Mouse (Mus musculus) CH12.LX (cell line): ENCODE measurements around the gene Rcan2. TPM values are rescaled to one million over a fixed set of nuclear protein-coding genes. Genes with fewer than 3 reads are reported as not detected.

Experiments used
- DNase-seq: peaks from one replicate; pipeline ENCODE4 v3.0.0-alpha.2; 2013; ENCODE audit errors: extremely low read depth
- H3K27ac ChIP-seq: 2 replicates; pipeline ENCODE4 v1.5.1; 2012; ENCODE audit warnings: low read depth, mild to moderate bottlenecking, control low read depth, moderate library complexity; ENCODE audit not compliant: insufficient read depth
- H3K27me3 ChIP-seq: replicated peaks from 2 replicates; pipeline ENCODE3; 2012; ENCODE audit warnings: inconsistent platforms
- H3K36me3 ChIP-seq, 2 experiments: replicated peaks in 1 of 2; 2 replicates each; pipeline versions ENCODE3 to v1.6.1; 2012; ENCODE audit warnings: inconsistent platforms in 1 of 2, low read length in 1 of 2, mild to moderate bottlenecking in 1 of 2, mixed read lengths in 1 of 2, moderate library complexity in 1 of 2; ENCODE audit not compliant: control insufficient read depth in 1 of 2, insufficient read depth in 1 of 2
- H3K4me1 ChIP-seq, 2 experiments: 2 replicates each; pipeline ENCODE4 v1.6.1; 2012; ENCODE audit warnings: inconsistent platforms in 1 of 2, moderate library complexity in 1 of 2; ENCODE audit not compliant: insufficient read depth in 2 of 2, control insufficient read depth in 1 of 2
- H3K4me2 ChIP-seq: 2 replicates; pipeline ENCODE4 v1.6.1; 2012; ENCODE audit warnings: low read depth, mild to moderate bottlenecking, control low read depth; ENCODE audit not compliant: poor library complexity, insufficient read depth, severe bottlenecking
- H3K4me3 ChIP-seq, 3 experiments: fragments of 150-350 bp in 1 of 3; sonication (generic) in 1 of 3; replicated peaks in 1 of 3; 2 replicates each; pipeline versions ENCODE3 to v1.5.1; 2011 to 2012; ENCODE audit warnings: low read depth in 2 of 3, low read length in 2 of 3, mild to moderate bottlenecking in 2 of 3, moderate library complexity in 2 of 3, control low read depth in 1 of 3, improper control_type of control experiment in 1 of 3, inconsistent platforms in 1 of 3, mixed read lengths in 1 of 3; ENCODE audit not compliant: poor library complexity in 1 of 3
- H3K79me2 ChIP-seq: replicated peaks from 2 replicates; pipeline ENCODE4 v1.6.1; 2012; ENCODE audit warnings: mild to moderate bottlenecking, moderate library complexity; ENCODE audit not compliant: control insufficient read depth, poor library complexity, insufficient read depth, severe bottlenecking; ENCODE audit errors: extremely low read depth
- H3K9ac ChIP-seq: 2 replicates; pipeline ENCODE4 v1.6.1; 2012; ENCODE audit warnings: low read depth, mild to moderate bottlenecking, control low read depth, moderate library complexity; ENCODE audit not compliant: insufficient read depth
- H3K9me3 ChIP-seq: replicated peaks from 2 replicates; pipeline ENCODE3; 2012; ENCODE audit warnings: low read length, inconsistent platforms, mixed read lengths
- CHD2 ChIP-seq: IDR thresholded peaks from 2 replicates; pipeline ENCODE4 v1.6.1; 2011; ENCODE audit warnings: low read length, improper control_type of control experiment
- EP300 ChIP-seq: IDR thresholded peaks from 2 replicates; pipeline ENCODE4 v1.6.1; 2011; ENCODE audit warnings: low read length, improper control_type of control experiment
- GABPA ChIP-seq: IDR thresholded peaks from 2 replicates; pipeline ENCODE4 v1.6.1; 2012; ENCODE audit warnings: low read depth, low read length, improper control_type of control experiment, inconsistent platforms; ENCODE audit not compliant: insufficient replicate concordance
- IRF4 ChIP-seq: IDR thresholded peaks from 2 replicates; pipeline ENCODE4 v1.6.1; 2014; ENCODE audit warnings: low read depth, mild to moderate bottlenecking, inconsistent platforms, low read length, improper control_type of control experiment
- JUND ChIP-seq: conservative IDR thresholded peaks from 2 replicates; pipeline ENCODE4 v1.6.1; 2011; ENCODE audit warnings: low read depth, low read length, improper control_type of control experiment
- KAT2A ChIP-seq: IDR thresholded peaks from 2 replicates; pipeline ENCODE4 v1.6.1; 2012; ENCODE audit warnings: low read length, improper control_type of control experiment, inconsistent platforms; ENCODE audit not compliant: insufficient replicate concordance
- MAFK ChIP-seq: IDR thresholded peaks from 2 replicates; pipeline ENCODE4 v1.6.1; 2011; ENCODE audit warnings: low read length, improper control_type of control experiment; ENCODE audit not compliant: insufficient replicate concordance
- MAX ChIP-seq: IDR thresholded peaks from 2 replicates; pipeline ENCODE4 v1.6.1; 2011; ENCODE audit warnings: low read length, improper control_type of control experiment
- MAZ ChIP-seq: IDR thresholded peaks from 2 replicates; pipeline ENCODE4 v1.6.1; 2012; ENCODE audit warnings: low read depth, mild to moderate bottlenecking, inconsistent platforms, low read length, improper control_type of control experiment, moderate library complexity
- MYC ChIP-seq: IDR thresholded peaks from 2 replicates; pipeline ENCODE4 v1.6.1; 2011; ENCODE audit warnings: low read depth, mild to moderate bottlenecking, improper control_type of control experiment, low read length
- SIN3A ChIP-seq: IDR thresholded peaks from 2 replicates; pipeline ENCODE4 v1.6.1; 2012; ENCODE audit warnings: low read length, improper control_type of control experiment, inconsistent platforms
- TCF12 ChIP-seq: IDR thresholded peaks from 2 replicates; pipeline ENCODE4 v1.6.1; 2014; ENCODE audit warnings: low read depth, mild to moderate bottlenecking, inconsistent platforms, low read length, improper control_type of control experiment
- ZKSCAN1 ChIP-seq: IDR thresholded peaks from 2 replicates; pipeline ENCODE4 v1.6.1; 2012; ENCODE audit warnings: low read depth, inconsistent platforms, low read length, improper control_type of control experiment, borderline replicate concordance
- dilution Hi-C: fragments of 300-500 bp; cut with MboI; formaldehyde crosslinking; loops from 2 replicates; pipeline ENCODE4 v1.14.3; 2020; ENCODE audit warnings: low sequenced_read_pairs; ENCODE audit not compliant: extremely low pct_unique_long_range_greater_than_20kb, extremely low pct_ligation_motif_present
- in situ Hi-C: fragments of 300-500 bp; cut with MboI; formaldehyde crosslinking; loops from 3 replicates; pipeline ENCODE4 v1.14.3; 2019; ENCODE audit warnings: low sequenced_read_pairs, low pct_ligation_motif_present, low pct_unique_long_range_greater_than_20kb, mixed read lengths
- polyA plus RNA-seq: library from polyadenylated mRNA; unstranded; fragments of >175 nt; gene quantifications from 2 replicates; pipeline ENCODE4 v1.2.1, GENCODE M21; 2012; ENCODE audit warnings: low read depth; ENCODE audit not compliant: insufficient read length
- total RNA-seq, 2 experiments: library from RNA; depleted of rRNA; stranded (reverse); fragments of 300-350 nt in 1 of 2; fragments of >200 nt in 1 of 2; gene quantifications; 2 replicates each; pipeline ENCODE4 v1.2.3; 2012 to 2014

Gene Rcan2
- total and polyA plus RNA-seq, 3 experiments: 0.32 to 1.5 TPM; not detected in 1

DNA sequence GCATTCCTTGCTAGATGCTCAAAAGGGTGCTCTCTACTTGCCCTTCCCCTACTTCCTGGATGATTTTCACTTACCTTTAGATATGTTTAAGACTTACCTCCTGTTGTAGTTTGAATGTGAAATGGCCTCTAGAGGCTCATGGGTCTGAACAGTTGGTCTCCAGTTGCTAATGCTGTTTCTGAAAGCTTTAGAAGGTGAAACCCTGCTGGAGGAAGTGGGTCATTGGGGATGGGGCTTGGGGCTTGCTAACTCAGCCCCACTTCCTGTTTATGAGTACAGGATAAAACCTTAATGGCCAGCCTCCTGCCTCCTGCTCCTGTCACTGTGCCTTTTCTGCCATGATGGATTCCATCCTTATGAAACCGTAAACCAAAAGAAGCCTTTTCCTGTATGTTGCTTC, 181.4 kb downstream of the Rcan2 start:
- Histone ChIP-seq H3K4me1 (peaks cover 0 to 7% of the 10 kb centered on the region in 2 experiments; a peak in 1 of 4 replicates), H3K4me2 (no peak overlapping the region), H3K27ac (no peak overlapping the region), H3K9ac (no peak overlapping the region), H3K9me3 (no peaks in the 10 kb centered on the region), H3K36me3 (no peaks in the 10 kb centered on the region), H3K79me2 (no peaks in the 10 kb centered on the region), H3K27me3 (no peaks in the 10 kb centered on the region), H3K4me3 (no peak overlapping the region)
- TF ChIP-seq JUND (no peak), MAX (no peak), MAFK (no peak)
- peak; percentile 34 for DNase-seq
- in situ Hi-C loops: no loop called here
- dilution Hi-C loops: no loop called here

DNA sequence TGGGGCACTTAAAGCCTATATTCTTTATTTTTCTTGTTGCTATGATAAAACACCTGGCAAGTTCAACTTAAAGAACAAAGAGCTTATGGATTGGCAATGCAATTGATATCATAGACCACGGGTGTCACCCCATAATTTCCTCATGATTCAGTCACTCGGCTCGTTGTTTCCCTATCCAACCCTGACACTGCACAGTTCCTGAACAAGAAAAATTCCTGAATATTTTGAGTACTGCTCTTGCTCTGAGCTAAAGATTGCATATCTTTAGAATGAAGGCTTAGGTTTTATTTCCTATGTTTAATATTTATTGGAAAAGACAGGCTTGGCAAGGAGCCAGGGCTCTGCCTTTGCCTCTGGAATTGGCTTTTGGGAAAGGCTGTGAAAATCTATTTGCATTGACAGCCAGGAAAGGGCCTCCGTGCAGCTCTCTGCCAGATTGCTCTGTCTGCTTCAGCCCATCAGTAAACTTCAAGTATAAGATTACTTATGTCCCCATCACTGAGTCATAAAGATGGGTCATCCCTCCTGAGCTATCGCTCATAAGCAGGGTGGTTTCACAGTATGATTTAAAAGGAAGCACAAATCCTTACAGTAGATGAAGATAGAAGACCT, 188.3 kb downstream of the Rcan2 start:
- DNase-seq: no peak
- TF ChIP-seq GABPA: no peak
- no peak for TF ChIP-seq TCF12
- no peak for TF ChIP-seq MAX
- Histone ChIP-seq H3K27me3 (no peaks in the 10 kb centered on the region), H3K4me2 (no peak overlapping the region), H3K79me2 (no peaks in the 10 kb centered on the region), H3K4me1 (no peaks in the 10 kb centered on the region), H3K36me3 (no peaks in the 10 kb centered on the region), H3K4me3 (no peak overlapping the region), H3K9ac (no peak overlapping the region), H3K9me3 (no peaks in the 10 kb centered on the region), H3K27ac (no peak overlapping the region)
- dilution Hi-C loops: no loop called here
- in situ Hi-C loops: no loop called here

DNA sequence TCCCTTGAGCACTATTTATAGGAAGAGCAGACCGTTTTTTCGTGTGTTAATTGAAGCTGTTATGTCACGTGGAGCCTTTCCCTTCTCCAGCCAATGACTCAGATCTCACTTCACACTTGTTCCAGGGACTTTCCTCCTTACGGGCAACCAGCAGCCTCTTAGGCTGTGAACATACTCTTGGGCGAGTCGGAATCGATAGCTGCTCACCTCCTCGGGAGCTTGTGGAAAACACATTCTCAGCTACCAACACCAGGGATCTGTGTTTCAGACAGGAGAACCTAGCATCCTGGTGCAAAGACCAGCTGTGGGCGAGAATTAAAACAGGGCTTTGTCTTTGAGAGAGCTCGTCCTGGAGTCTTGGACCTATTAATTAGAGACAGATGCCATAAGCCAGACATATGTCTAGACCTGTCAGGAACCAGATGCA, 189.8 kb downstream of the Rcan2 start:
- Histone ChIP-seq H3K79me2 (no peaks in the 10 kb centered on the region), H3K4me2 (no peak overlapping the region), H3K4me1 (no peaks in the 10 kb centered on the region), H3K4me3 (no peak overlapping the region), H3K9ac (no peak overlapping the region), H3K27ac (no peak overlapping the region), H3K9me3 (no peaks in the 10 kb centered on the region), H3K36me3 (no peaks in the 10 kb centered on the region), H3K27me3 (no peaks in the 10 kb centered on the region)
- DNase-seq: no peak
- in situ Hi-C loops (no loop called here), dilution Hi-C loops (no loop called here)
- TF ChIP-seq IRF4 (no peak), MYC (no peak), ZKSCAN1 (no peak), EP300 (no peak), SIN3A (no peak), KAT2A (no peak), CHD2 (no peak), MAZ (no peak)
